ENCODE assay signal across 8 mouse cellular contexts in genomic region chr7:5057381-5057780, GRCm38 (mm10). TPM values are rescaled to one million over a fixed set of nuclear protein-coding genes. Genes with fewer than 3 reads are reported as not detected.
A peak's percentile ranks its signal among the peaks of the same experiment; 100 is the strongest.
DNase-seq lines count a peak whose midpoint lies in the region; ATAC-seq and TF ChIP-seq lines count a peak whose summit lies in the region.
"Had no signal": no experiment of that assay in that cellular context is flagged by ENCODE, and none has a peak within 500 bp of the region (broad histone marks: within the 10 kb centered on the region; RNA-seq: fewer than 3 reads in every experiment).

No protein-coding gene starts in this region.

- H3K4me3 ChIP-seq in liver, embryonic 12.5 days = peak overlapping the region; percentile 38; the same call in 1 of the 2 replicates
- H3K4me3 ChIP-seq in liver, postnatal 0 days (ENCODE audit: low read depth, low read length) = no peak overlapping the region
- H3K4me3 ChIP-seq in forebrain, embryonic 14.5 days (ENCODE audit: low read depth, low read length) = peak overlapping the region; percentile 50
- H3K4me3 ChIP-seq in limb, embryonic 11.5 days (ENCODE audit: low read depth, low read length) = peak overlapping the region; percentile 52
- H3K4me3 ChIP-seq in stomach, embryonic 14.5 days (ENCODE audit: low read depth, low read length) = peak overlapping the region; percentile 49

- DNase-seq in liver, postnatal 0 days = no peak
- DNase-seq in forebrain, embryonic 14.5 days (ENCODE audit: low spot score) = no peak
- DNase-seq in limb, embryonic 11.5 days (ENCODE audit: low spot score) = no peak
- no peak for DNase-seq in right cerebral cortex, adult 2 months (ENCODE audit: low spot score in 2 of 2)
- no peak for DNase-seq in kidney, adult 8-10 months

- H3K27ac ChIP-seq in liver, embryonic 12.5 days = no peak overlapping the region
- no peak overlapping the region for H3K27ac ChIP-seq in liver, postnatal 0 days (ENCODE audit: low read depth)
- no peak overlapping the region for H3K27ac ChIP-seq in forebrain, embryonic 14.5 days (ENCODE audit: low read depth, low read length)
- no peak overlapping the region for H3K27ac ChIP-seq in limb, embryonic 11.5 days (replicated peaks; ENCODE audit: low read depth, low read length)
- no peak overlapping the region for H3K27ac ChIP-seq in stomach, embryonic 14.5 days (ENCODE audit: low read length)

- peaks cover 23% of the 10 kb centered on the region for H3K4me1 ChIP-seq in liver, embryonic 12.5 days
- H3K4me1 ChIP-seq in liver, postnatal 0 days (ENCODE audit: insufficient read depth) = peaks cover 23% of the 10 kb centered on the region
- H3K4me1 ChIP-seq in forebrain, embryonic 14.5 days (ENCODE audit: control insufficient read depth, insufficient read depth, low read length) = peaks cover 27% of the 10 kb centered on the region
- H3K4me1 ChIP-seq in limb, embryonic 11.5 days (ENCODE audit: control insufficient read depth, insufficient read depth, low read length) = peaks cover 17% of the 10 kb centered on the region
- peaks cover 15% of the 10 kb centered on the region for H3K4me1 ChIP-seq in stomach, embryonic 14.5 days (ENCODE audit: control insufficient read depth, insufficient read depth, low read length)

- no peak for TF ChIP-seq EP300 in liver, postnatal 0 days (IDR thresholded peaks at IDR 0.05; ENCODE audit: low read depth)

- no peak for TF ChIP-seq CTCF in liver, postnatal 0 days (IDR thresholded peaks at IDR 0.05; ENCODE audit: low read depth)

- peaks cover 72% of the 10 kb centered on the region for H3K27me3 ChIP-seq in liver, embryonic 12.5 days (replicated peaks)
- H3K27me3 ChIP-seq in liver, postnatal 0 days (ENCODE audit: insufficient read depth, low read length) = peaks cover 54% of the 10 kb centered on the region
- peaks cover 54% of the 10 kb centered on the region for H3K27me3 ChIP-seq in forebrain, embryonic 14.5 days (replicated peaks; ENCODE audit: control insufficient read depth, insufficient read depth, low read length)
- H3K27me3 ChIP-seq in limb, embryonic 11.5 days (ENCODE audit: control insufficient read depth, insufficient read depth, low read length) = peaks cover 57% of the 10 kb centered on the region
- H3K27me3 ChIP-seq in stomach, embryonic 14.5 days (ENCODE audit: control insufficient read depth, insufficient read depth, low read length) = peaks cover 23% of the 10 kb centered on the region

- no peak overlapping the region; the same call in 1 of the 2 replicates for H3K9ac ChIP-seq in liver, embryonic 12.5 days
- H3K9ac ChIP-seq in liver, postnatal 0 days (replicated peaks) = no peak overlapping the region
- peak overlapping the region; percentile 77 for H3K9ac ChIP-seq in forebrain, embryonic 14.5 days (ENCODE audit: low read length)
- H3K9ac ChIP-seq in limb, embryonic 11.5 days (ENCODE audit: low read length) = peak overlapping the region; percentile 72
- no peak overlapping the region for H3K9ac ChIP-seq in stomach, embryonic 14.5 days (replicated peaks; ENCODE audit: low read depth, low read length)

- 27% methylated on average over 8 of the region's 8 CpGs for WGBS in liver, embryonic 12.5 days (ENCODE audit: insufficient replicate concordance)
- 37% methylated on average over 8 of the region's 8 CpGs for WGBS in liver, postnatal 0 days (ENCODE audit: insufficient replicate concordance)
- 44% methylated on average over 8 of the region's 8 CpGs for WGBS in forebrain, embryonic 14.5 days
- 39% methylated on average over 8 of the region's 8 CpGs for WGBS in limb, embryonic 11.5 days
- 31% methylated on average over 8 of the region's 8 CpGs for WGBS in stomach, embryonic 14.5 days

- H3K9me3 ChIP-seq in liver, embryonic 12.5 days (replicated peaks) = no peaks in the 10 kb centered on the region
- no peaks in the 10 kb centered on the region for H3K9me3 ChIP-seq in liver, postnatal 0 days (ENCODE audit: low read length)
- H3K9me3 ChIP-seq in forebrain, embryonic 14.5 days (replicated peaks; ENCODE audit: control insufficient read depth, low read length) = no peaks in the 10 kb centered on the region
- peaks cover 5% of the 10 kb centered on the region; the same call in 1 of the 2 replicates for H3K9me3 ChIP-seq in limb, embryonic 11.5 days (ENCODE audit: control insufficient read depth, low read length)
- H3K9me3 ChIP-seq in stomach, embryonic 14.5 days (ENCODE audit: control insufficient read depth, low read depth, low read length) = no peaks in the 10 kb centered on the region

- H3K4me2 ChIP-seq in liver, embryonic 12.5 days = peak overlapping the region; percentile 57; the same call in 1 of the 2 replicates
- no peak overlapping the region for H3K4me2 ChIP-seq in liver, postnatal 0 days (ENCODE audit: low read depth, low read length)
- H3K4me2 ChIP-seq in forebrain, embryonic 14.5 days (ENCODE audit: low read length) = peak overlapping the region; percentile 56
- peak overlapping the region; percentile 74 for H3K4me2 ChIP-seq in limb, embryonic 11.5 days (ENCODE audit: low read depth, severe bottlenecking)
- peak overlapping the region; percentile 60 for H3K4me2 ChIP-seq in stomach, embryonic 14.5 days (replicated peaks; ENCODE audit: low read depth, low read length)

- H3K36me3 ChIP-seq in liver, embryonic 12.5 days = no peaks in the 10 kb centered on the region
- no peaks in the 10 kb centered on the region for H3K36me3 ChIP-seq in liver, postnatal 0 days (replicated peaks; ENCODE audit: insufficient read depth, low read length)
- no peaks in the 10 kb centered on the region for H3K36me3 ChIP-seq in forebrain, embryonic 14.5 days (ENCODE audit: control insufficient read depth, insufficient read depth, low read length)
- H3K36me3 ChIP-seq in limb, embryonic 11.5 days (ENCODE audit: control insufficient read depth, insufficient read depth, low read length) = no peaks in the 10 kb centered on the region
- H3K36me3 ChIP-seq in stomach, embryonic 14.5 days (ENCODE audit: control insufficient read depth, insufficient read depth, low read length) = no peaks in the 10 kb centered on the region

- ATAC-seq in liver, embryonic 12.5 days = no peak
- no peak for ATAC-seq in liver, postnatal 0 days
- ATAC-seq in forebrain, embryonic 14.5 days = no peak
- ATAC-seq in limb, embryonic 11.5 days (ENCODE audit: insufficient number of reproducible peaks, low FRiP score, low TSS enrichment, low read depth) = no peak
- no peak for ATAC-seq in stomach, embryonic 14.5 days (ENCODE audit: insufficient number of reproducible peaks, insufficient read depth, low FRiP score, low read depth)

RNA-seq across cellular contexts. Expression of gene U2af2, which starts 4.6 kb away (rescaled TPM):
- 97.6 and 109 TPM in 2 replicates for polyA plus RNA-seq in liver, embryonic 12.5 days (2016; fragmentation: Nextera tagmentation; extraction: Ambion mirVana)
- 34.7 and 36.8 TPM in 2 replicates for polyA plus RNA-seq in liver, postnatal 0 days (2015; fragmentation: Nextera tagmentation; extraction: Ambion mirVana)
- polyA plus RNA-seq in forebrain, embryonic 14.5 days (2014; fragmentation: Nextera tagmentation; extraction: Ambion mirVana) = 124 and 133 TPM in 2 replicates
- polyA plus RNA-seq in limb, embryonic 11.5 days (2014; fragmentation: Nextera tagmentation; extraction: Ambion mirVana) = 193 and 203 TPM in 2 replicates
- polyA plus RNA-seq in stomach, embryonic 14.5 days (2014; fragmentation: Nextera tagmentation; extraction: Ambion mirVana) = 106 and 119 TPM in 2 replicates

RNA-seq across cellular contexts. Expression of gene Zfp580, which starts 6.0 kb away (rescaled TPM):
- polyA plus RNA-seq in liver, embryonic 12.5 days (2016; fragmentation: Nextera tagmentation; extraction: Ambion mirVana) = 5.2 and 5.6 TPM in 2 replicates
- polyA plus RNA-seq in liver, postnatal 0 days (2015; fragmentation: Nextera tagmentation; extraction: Ambion mirVana) = 3.2 and 4.4 TPM in 2 replicates
- polyA plus RNA-seq in forebrain, embryonic 14.5 days (2014; fragmentation: Nextera tagmentation; extraction: Ambion mirVana) = 54.5 and 64.9 TPM in 2 replicates
- 31.8 and 32.9 TPM in 2 replicates for polyA plus RNA-seq in limb, embryonic 11.5 days (2014; fragmentation: Nextera tagmentation; extraction: Ambion mirVana)
- polyA plus RNA-seq in stomach, embryonic 14.5 days (2014; fragmentation: Nextera tagmentation; extraction: Ambion mirVana) = 35.7 and 44.1 TPM in 2 replicates

RNA-seq across cellular contexts. Expression of gene Zfp784, which starts 19.1 kb away (rescaled TPM):
- 1.1 and 1.3 TPM in 2 replicates for polyA plus RNA-seq in liver, embryonic 12.5 days (2016; fragmentation: Nextera tagmentation; extraction: Ambion mirVana)
- polyA plus RNA-seq in liver, postnatal 0 days (2015; fragmentation: Nextera tagmentation; extraction: Ambion mirVana) = 1.9 and 2.4 TPM in 2 replicates
- polyA plus RNA-seq in forebrain, embryonic 14.5 days (2014; fragmentation: Nextera tagmentation; extraction: Ambion mirVana) = 6.2 and 6.3 TPM in 2 replicates
- polyA plus RNA-seq in limb, embryonic 11.5 days (2014; fragmentation: Nextera tagmentation; extraction: Ambion mirVana) = 2.7 and 4.1 TPM in 2 replicates
- polyA plus RNA-seq in stomach, embryonic 14.5 days (2014; fragmentation: Nextera tagmentation; extraction: Ambion mirVana) = 4.6 and 6.2 TPM in 2 replicates

RNA-seq across cellular contexts. Expression of gene Epn1, which starts 22.7 kb away (rescaled TPM):
- 66.2 and 69.1 TPM in 2 replicates for polyA plus RNA-seq in liver, embryonic 12.5 days (2016; fragmentation: Nextera tagmentation; extraction: Ambion mirVana)
- 34.7 and 38.0 TPM in 2 replicates for polyA plus RNA-seq in liver, postnatal 0 days (2015; fragmentation: Nextera tagmentation; extraction: Ambion mirVana)
- polyA plus RNA-seq in forebrain, embryonic 14.5 days (2014; fragmentation: Nextera tagmentation; extraction: Ambion mirVana) = 71.3 and 89.0 TPM in 2 replicates
- 60.1 and 62.2 TPM in 2 replicates for polyA plus RNA-seq in limb, embryonic 11.5 days (2014; fragmentation: Nextera tagmentation; extraction: Ambion mirVana)
- 63.2 and 63.4 TPM in 2 replicates for polyA plus RNA-seq in stomach, embryonic 14.5 days (2014; fragmentation: Nextera tagmentation; extraction: Ambion mirVana)

RNA-seq across cellular contexts. Expression of gene 4632433K11Rik, which starts 23.5 kb away (rescaled TPM):
- polyA plus RNA-seq in liver, embryonic 12.5 days (2016; fragmentation: Nextera tagmentation; extraction: Ambion mirVana) = not detected in 2 replicates
- polyA plus RNA-seq in liver, postnatal 0 days (2015; fragmentation: Nextera tagmentation; extraction: Ambion mirVana) = not detected in 2 replicates
- polyA plus RNA-seq in forebrain, embryonic 14.5 days (2014; fragmentation: Nextera tagmentation; extraction: Ambion mirVana) = not detected in 2 replicates
- polyA plus RNA-seq in limb, embryonic 11.5 days (2014; fragmentation: Nextera tagmentation; extraction: Ambion mirVana) = not detected in 2 replicates
- polyA plus RNA-seq in stomach, embryonic 14.5 days (2014; fragmentation: Nextera tagmentation; extraction: Ambion mirVana) = not detected in 2 replicates
- polyA plus RNA-seq: gonadal fat pad, adult 2 months had no signal

Comparison
In these comparisons a context has a peak if more than half of its experiments do, and no peak if none do; other contexts are left out.
1. H3K9ac ChIP-seq: peak in forebrain, embryonic 14.5 days (single experiment) and limb, embryonic 11.5 days (single experiment); none in liver, embryonic 12.5 days (single experiment), liver, postnatal 0 days (single experiment) and stomach, embryonic 14.5 days (single experiment).